Mouse (Mus musculus) midbrain, embryonic 15.5 days (tissue): ENCODE results near the gene Grk5. TPM values are rescaled to one million over a fixed set of nuclear protein-coding genes. Genes with fewer than 3 reads are reported as not detected.
A peak's percentile ranks its signal among the peaks of the same experiment; 100 is the strongest.
"Not testable (repeated sequence)": the region's sequence is repeated elsewhere in the genome, so short reads cannot be mapped to it uniquely, and the experiment has no call there.

Experiments used
- ATAC-seq: fragments of 200-750 bp; cut with Nextera tagmentation; replicated peaks from 2 replicates; pipeline ENCODE4 v1.8.0; 2017; ENCODE audit warnings: moderate TSS enrichment
- H3K27ac ChIP-seq: fragments of 300-500 bp; sonication (generic); 2 replicates; pipeline ENCODE4 v1.5.1; 2015; ENCODE audit warnings: mild to moderate bottlenecking, inconsistent platforms
- H3K27me3 ChIP-seq: fragments of 300-500 bp; sonication (generic); replicated peaks from 2 replicates; pipeline ENCODE4 v1.6.1; 2015; ENCODE audit warnings: inconsistent platforms
- H3K36me3 ChIP-seq: fragments of 300-500 bp; sonication (generic); replicated peaks from 2 replicates; pipeline ENCODE4 v1.6.1; 2015; ENCODE audit warnings: inconsistent platforms
- H3K4me1 ChIP-seq: fragments of 300-500 bp; sonication (generic); 2 replicates; pipeline ENCODE4 v1.6.1; 2015; ENCODE audit warnings: inconsistent platforms
- H3K4me2 ChIP-seq: fragments of 300-500 bp; sonication (generic); 2 replicates; pipeline ENCODE4 v1.6.1; 2015; ENCODE audit warnings: inconsistent platforms, mild to moderate bottlenecking, moderate library complexity
- H3K4me3 ChIP-seq: fragments of 300-500 bp; sonication (generic); 2 replicates; pipeline ENCODE4 v1.5.1; 2015; ENCODE audit warnings: mild to moderate bottlenecking, inconsistent platforms
- H3K9ac ChIP-seq: fragments of 300-500 bp; sonication (generic); 2 replicates; pipeline ENCODE4 v1.6.1; 2015; ENCODE audit warnings: mild to moderate bottlenecking, inconsistent platforms
- H3K9me3 ChIP-seq: fragments of 300-500 bp; sonication (generic); 2 replicates; pipeline ENCODE4 v1.6.1; 2016; ENCODE audit warnings: inconsistent platforms
- WGBS: fragments of 180-500 bp; shearing (Covaris S2); methylation state at CpG from one replicate; pipeline ENCODE4 v1.1.7; 2015; ENCODE audit warnings: mixed read lengths; 5-methylcytosine and 5-hydroxymethylcytosine counted together
- polyA plus RNA-seq: library from polyadenylated mRNA; unstranded; fragments of >200 nt; fragmentation: Nextera tagmentation; extraction: Ambion mirVana; gene quantifications from 2 replicates; pipeline ENCODE4 v1.2.1, GENCODE M21; 2015

Gene Grk5
- polyA plus RNA-seq, 1 experiment from 2014 or later, result 2.5 TPM

DNA sequence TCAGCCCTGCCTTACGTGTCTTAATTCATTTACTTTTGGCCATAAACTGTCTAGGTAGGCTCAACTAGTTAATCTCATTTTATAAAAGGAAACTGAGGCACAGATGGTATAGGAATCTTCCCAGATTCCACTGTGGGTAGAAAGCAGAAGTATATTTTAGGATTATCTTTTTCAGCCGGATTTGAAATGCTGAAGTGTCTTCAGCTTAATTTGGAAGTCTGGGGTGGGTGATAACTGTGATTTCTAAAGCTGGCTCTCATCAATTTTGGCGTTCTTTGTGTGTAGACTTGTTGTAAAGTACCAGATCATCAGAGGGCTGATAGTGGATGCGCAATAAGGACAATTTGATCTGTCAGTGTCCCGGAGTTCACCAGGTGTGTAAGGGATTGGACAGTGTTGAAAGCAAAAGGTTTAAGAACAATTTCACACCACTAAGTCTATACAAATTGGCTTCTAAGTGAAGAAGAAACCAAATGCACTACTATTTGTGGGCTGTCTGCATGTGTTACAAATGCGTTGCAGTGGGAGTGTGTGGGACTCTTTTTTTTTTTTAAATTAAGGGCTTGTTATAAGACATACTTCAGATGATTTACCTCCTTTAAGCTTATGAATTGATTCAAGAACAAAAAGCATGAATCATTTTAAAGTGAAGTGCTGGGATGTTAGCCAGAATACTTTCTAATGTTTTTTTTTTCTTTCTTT, 27.5 kb downstream of the Grk5 start:
- Histone ChIP-seq H3K27me3 (no peaks in the 10 kb centered on the region), H3K4me1 (no peaks in the 10 kb centered on the region), H3K4me3 (no peak overlapping the region), H3K9me3 (no peaks in the 10 kb centered on the region), H3K9ac (no peak overlapping the region), H3K36me3 (no peaks in the 10 kb centered on the region), H3K4me2 (no peak overlapping the region), H3K27ac (no peak overlapping the region)
- 90% methylated on average over 6 of the region's 6 CpGs for WGBS
- ATAC-seq, result no peak

DNA sequence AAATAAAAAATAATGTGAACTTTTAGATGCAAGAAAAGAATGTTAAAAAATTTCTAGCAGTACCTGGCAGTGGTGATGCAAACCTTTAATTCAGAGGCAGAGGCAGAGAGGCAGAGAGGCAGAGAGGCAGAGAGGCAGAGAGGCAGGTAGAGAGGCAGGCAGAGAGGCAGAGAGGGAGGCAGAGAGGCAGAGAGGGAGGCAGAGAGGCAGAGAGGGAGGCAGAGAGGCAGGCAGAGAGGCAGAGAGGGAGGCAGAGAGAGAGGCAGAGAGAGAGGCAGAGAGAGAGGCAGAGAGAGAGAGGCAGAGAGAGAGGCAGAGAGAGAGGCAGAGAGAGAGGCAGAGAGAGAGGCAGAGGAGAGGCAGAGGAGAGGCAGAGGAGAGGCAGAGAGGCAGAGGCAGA, 35.0 kb downstream of the Grk5 start:
- not testable (repeated sequence) for ATAC-seq, H3K9ac ChIP-seq, H3K9me3 ChIP-seq, H3K27ac ChIP-seq, H3K4me3 ChIP-seq, H3K36me3 ChIP-seq, H3K4me1 ChIP-seq, H3K27me3 ChIP-seq, H3K4me2 ChIP-seq

DNA sequence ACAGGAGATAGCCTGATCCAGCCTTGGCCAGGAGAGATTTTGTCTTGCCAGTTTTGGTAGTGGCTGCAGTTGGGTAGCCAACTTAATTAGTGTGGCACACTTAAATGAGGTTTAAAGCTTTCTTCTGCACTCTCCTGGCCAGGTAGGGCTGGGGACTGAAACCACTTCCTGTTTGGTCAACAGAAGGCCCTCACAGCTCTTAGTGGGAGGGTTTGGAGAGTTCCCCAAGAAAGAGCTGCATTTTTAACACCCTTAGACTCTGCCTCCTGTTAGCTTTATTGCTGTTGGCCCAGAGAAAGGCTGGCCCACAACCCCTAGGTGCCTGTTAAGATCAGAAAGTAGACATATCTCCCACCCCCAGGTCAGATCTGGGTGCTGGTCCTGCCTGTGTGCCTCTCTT, 45.5 kb downstream of the Grk5 start:
- no peaks in the 10 kb centered on the region for H3K27me3 ChIP-seq
- H3K4me3 ChIP-seq, result no peak overlapping the region
- H3K36me3 ChIP-seq, result no peaks in the 10 kb centered on the region
- no peak overlapping the region for H3K9ac ChIP-seq
- H3K9me3 ChIP-seq, result no peaks in the 10 kb centered on the region
- H3K4me1 ChIP-seq, result no peaks in the 10 kb centered on the region
- ATAC-seq, result no peak
- no peak overlapping the region for H3K27ac ChIP-seq
- H3K4me2 ChIP-seq, result no peak overlapping the region

DNA sequence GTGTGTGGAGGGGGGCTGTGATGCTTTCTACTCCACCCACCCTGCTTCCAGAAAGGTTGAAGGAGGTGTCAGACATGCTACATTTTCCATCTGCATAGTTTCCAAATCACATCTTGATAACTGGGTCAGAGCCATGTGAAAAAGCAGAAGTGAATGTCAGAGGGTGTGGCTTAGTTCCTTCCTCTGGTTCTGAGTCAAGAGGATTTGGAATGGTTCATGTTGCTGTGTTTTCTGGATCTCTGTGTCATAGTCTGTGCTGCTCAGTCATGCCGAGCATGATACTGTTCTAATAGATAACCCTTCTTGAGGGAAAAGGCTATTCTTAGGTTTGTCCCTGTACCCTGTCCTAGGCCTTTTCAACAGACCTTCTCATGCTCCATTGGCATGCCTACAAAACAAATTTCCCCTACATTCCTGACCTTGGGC, 50.4 kb downstream of the Grk5 start:
- Histone ChIP-seq H3K27me3 (no peaks in the 10 kb centered on the region), H3K9ac (no peak overlapping the region), H3K4me2 (no peak overlapping the region), H3K9me3 (no peaks in the 10 kb centered on the region), H3K36me3 (no peaks in the 10 kb centered on the region), H3K27ac (no peak overlapping the region), H3K4me1 (no peaks in the 10 kb centered on the region), H3K4me3 (no peak overlapping the region)
- no peak for ATAC-seq
- 69% methylated on average over 1 of the region's 1 CpGs for WGBS

DNA sequence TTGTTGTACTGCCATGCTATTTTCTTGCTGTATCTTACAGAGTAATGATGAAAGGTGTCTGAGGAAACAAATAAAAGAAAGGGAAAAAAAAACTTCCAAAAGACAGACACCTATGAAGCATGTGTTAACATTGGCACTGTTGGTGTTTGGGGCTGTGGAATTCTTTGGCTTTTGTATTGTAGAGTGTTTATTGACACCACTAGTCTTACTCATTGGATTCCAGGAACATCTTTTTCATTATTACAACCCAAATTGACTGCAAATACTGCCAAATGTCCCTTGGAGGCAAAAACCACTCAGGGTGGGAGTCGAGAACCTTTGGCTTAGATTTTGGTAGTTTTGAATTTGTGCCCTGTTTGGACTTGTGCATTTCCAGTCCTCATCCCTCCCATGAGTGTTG, 51.3 kb downstream of the Grk5 start:
- no peaks in the 10 kb centered on the region for H3K36me3 ChIP-seq
- H3K9me3 ChIP-seq, result no peaks in the 10 kb centered on the region
- no peak overlapping the region for H3K27ac ChIP-seq
- H3K4me3 ChIP-seq, result no peak overlapping the region
- H3K9ac ChIP-seq, result no peak overlapping the region
- H3K27me3 ChIP-seq, result no peaks in the 10 kb centered on the region
- H3K4me1 ChIP-seq, result no peaks in the 10 kb centered on the region
- 100% methylated on average over 1 of the region's 1 CpGs for WGBS
- H3K4me2 ChIP-seq, result no peak overlapping the region
- ATAC-seq, result no peak

DNA sequence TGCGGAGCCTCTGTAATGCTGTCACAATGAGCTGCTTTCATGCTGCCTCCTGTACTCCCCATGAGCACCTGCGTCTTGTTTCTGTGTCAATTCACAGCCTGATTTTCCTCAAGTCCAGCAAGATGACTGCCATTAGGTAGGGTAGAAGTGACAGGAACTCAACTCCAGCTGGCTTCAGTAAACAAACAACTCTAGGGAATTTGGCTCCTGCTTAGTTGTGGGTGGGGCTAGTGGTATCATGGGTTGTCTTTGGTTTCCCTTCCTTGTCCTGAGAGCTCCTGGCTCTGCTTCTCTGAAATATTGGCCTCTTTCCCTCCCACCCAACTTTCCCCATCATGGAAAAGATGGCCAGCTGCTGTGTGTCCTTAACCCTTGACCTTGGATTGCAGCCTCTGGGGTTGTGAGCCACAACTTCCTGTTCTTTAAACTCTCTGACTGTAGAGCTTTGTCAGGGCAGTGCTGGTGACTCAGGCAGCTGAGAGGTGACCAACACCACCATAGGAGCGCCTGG, 56.3 kb downstream of the Grk5 start:
- Histone ChIP-seq H3K9me3 (no peaks in the 10 kb centered on the region), H3K4me3 (no peak overlapping the region), H3K27me3 (no peaks in the 10 kb centered on the region), H3K36me3 (no peaks in the 10 kb centered on the region), H3K27ac (peak overlapping the region; percentile 11; the same call in 1 of the 2 replicates), H3K9ac (no peak overlapping the region), H3K4me2 (no peak overlapping the region), H3K4me1 (no peaks in the 10 kb centered on the region)
- no peak for ATAC-seq
- WGBS, result 57% methylated on average over 3 of the region's 3 CpGs

DNA sequence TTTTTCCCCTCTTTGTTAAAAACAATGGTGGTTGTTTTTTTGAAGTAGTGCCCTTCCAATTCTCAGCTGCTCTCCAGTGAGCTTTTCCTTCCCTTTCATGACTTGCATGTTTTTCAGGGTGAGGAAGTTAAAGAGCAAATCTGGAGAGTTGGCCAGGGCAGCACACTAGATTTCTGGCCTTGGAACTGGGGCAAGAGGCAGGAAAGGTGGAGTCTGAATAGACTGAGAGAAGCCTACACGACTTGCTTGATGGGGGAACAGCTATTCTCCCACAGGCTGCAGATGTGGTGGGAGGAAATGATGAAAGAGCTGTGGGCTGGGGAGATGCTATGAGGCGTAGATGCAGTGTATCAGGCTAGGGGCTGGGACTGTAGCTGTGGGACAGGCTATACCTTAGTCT, 57.1 kb downstream of the Grk5 start:
- Histone ChIP-seq H3K27ac (no peak overlapping the region), H3K9ac (no peak overlapping the region), H3K4me3 (no peak overlapping the region), H3K9me3 (no peaks in the 10 kb centered on the region), H3K4me2 (no peak overlapping the region), H3K27me3 (no peaks in the 10 kb centered on the region), H3K4me1 (no peaks in the 10 kb centered on the region), H3K36me3 (no peaks in the 10 kb centered on the region)
- 72% methylated on average over 2 of the region's 2 CpGs for WGBS
- no peak for ATAC-seq

DNA sequence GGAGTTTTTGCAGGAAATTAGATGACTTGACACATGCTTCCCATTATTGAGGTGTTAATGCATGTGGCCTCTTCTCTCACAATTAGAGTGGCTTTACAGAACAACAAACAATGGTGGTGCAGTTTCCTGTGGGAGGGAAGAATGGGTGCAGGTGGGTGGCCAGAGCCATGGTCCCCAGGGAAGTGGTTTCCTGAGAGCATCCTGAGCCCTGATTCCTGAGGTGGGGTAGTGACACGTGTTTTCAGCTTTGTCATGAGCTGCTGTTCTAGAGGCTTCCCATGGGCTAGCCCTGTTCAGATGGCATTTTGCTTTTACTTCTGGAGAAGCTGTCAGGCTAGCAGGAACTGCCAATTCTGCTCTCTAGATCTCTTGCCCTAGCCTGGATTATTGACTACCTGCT, 59.4 kb downstream of the Grk5 start:
- Histone ChIP-seq H3K27ac (no peak overlapping the region), H3K4me3 (no peak overlapping the region), H3K36me3 (no peaks in the 10 kb centered on the region), H3K4me1 (no peaks in the 10 kb centered on the region), H3K9me3 (no peaks in the 10 kb centered on the region), H3K27me3 (no peaks in the 10 kb centered on the region), H3K4me2 (no peak overlapping the region), H3K9ac (no peak overlapping the region)
- ATAC-seq, result no peak
- WGBS, result 15% methylated on average over 1 of the region's 1 CpGs

DNA sequence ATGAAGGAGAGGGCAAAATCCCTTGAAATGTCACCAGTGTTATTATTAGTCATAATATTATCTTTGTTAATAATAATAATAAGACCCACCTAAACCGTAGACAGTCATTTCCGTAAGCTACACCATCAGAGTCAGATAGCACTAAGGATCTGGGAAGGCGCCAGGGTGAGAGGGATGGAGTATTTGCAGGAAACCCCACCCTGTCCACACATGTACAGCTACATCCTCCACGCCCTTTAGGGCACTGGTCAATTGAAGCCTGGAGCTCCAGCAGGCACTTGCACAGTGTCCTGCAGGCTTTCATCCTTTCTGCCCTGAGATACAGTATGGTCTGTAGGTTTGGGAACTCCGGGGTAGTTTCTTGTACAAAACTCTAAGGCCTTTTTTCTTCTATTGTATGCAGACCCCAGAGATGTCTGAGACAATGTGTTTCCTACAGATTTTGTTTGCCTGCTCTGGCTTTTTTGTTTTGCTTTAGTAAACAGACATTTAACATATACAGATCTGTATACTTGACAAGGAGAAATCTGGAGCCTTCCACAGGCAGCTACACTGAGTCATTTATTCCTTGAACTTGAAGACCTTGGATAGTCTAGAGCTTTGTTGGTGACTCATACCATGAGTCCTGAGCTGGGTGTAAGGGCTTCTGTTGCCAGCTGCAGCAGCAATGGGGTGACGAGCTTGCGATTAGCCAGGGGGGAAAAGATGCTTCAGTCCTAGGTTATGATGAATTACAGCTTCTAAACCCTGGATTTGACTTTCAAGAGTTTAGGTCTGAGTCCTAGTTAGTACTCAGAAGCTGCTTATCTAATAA, 60.7 kb downstream of the Grk5 start:
- H3K36me3 ChIP-seq, result no peaks in the 10 kb centered on the region
- no peaks in the 10 kb centered on the region for H3K27me3 ChIP-seq
- H3K4me2 ChIP-seq, result no peak overlapping the region
- H3K9me3 ChIP-seq, result no peaks in the 10 kb centered on the region
- no peak overlapping the region for H3K27ac ChIP-seq
- no peak for ATAC-seq
- H3K9ac ChIP-seq, result no peak overlapping the region
- H3K4me3 ChIP-seq, result no peak overlapping the region
- WGBS, result 87% methylated on average over 7 of the region's 7 CpGs
- no peaks in the 10 kb centered on the region for H3K4me1 ChIP-seq

DNA sequence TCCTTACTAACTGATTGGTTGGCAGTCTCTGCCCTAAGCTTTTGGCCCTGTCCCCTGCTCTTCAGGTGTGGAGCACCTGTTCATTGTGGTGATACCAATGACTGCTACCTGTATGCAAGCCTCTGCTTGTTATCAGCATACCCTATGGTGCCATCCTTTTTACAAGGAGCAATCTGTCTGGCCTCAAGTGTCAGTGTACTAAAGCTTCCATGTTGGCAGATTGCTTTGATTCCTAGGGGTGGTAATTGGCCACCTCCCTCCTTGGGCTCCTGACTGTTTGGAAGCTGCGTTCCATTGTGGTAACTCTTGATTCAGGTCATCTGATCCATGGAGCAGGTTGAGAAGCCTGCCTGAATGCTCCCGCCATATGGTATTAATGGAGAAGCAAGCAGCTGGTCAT, 65.6 kb downstream of the Grk5 start:
- no peak overlapping the region for H3K4me3 ChIP-seq
- H3K4me2 ChIP-seq, result no peak overlapping the region
- no peak overlapping the region for H3K27ac ChIP-seq
- H3K9ac ChIP-seq, result no peak overlapping the region
- H3K27me3 ChIP-seq, result no peaks in the 10 kb centered on the region
- H3K36me3 ChIP-seq, result no peaks in the 10 kb centered on the region
- WGBS, result 91% methylated on average over 2 of the region's 2 CpGs
- H3K4me1 ChIP-seq, result no peaks in the 10 kb centered on the region
- ATAC-seq, result no peak
- no peaks in the 10 kb centered on the region for H3K9me3 ChIP-seq

DNA sequence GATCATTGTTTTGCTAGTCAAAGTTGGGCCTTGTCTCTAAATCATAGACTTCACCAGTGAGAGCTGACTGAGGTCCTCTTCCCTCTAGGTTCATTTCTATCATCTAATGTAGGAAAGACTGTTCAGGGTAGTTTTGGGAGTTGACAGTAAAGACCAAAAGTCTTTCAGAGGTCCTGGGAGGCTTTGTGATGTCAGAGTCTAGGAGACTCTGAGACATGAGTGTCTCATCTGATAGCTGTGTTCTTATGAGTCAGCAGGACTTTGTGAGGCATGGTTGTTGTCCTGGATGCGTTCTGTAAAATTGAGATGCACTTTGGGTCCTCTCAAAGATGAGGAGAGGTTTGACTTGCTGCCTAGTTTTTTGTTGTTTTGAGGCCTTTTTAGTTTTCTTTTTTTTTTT, 66.2 kb downstream of the Grk5 start:
- no peaks in the 10 kb centered on the region for H3K36me3 ChIP-seq
- no peak overlapping the region for H3K9ac ChIP-seq
- no peaks in the 10 kb centered on the region for H3K4me1 ChIP-seq
- no peaks in the 10 kb centered on the region for H3K9me3 ChIP-seq
- no peak overlapping the region for H3K27ac ChIP-seq
- H3K4me3 ChIP-seq, result no peak overlapping the region
- H3K27me3 ChIP-seq, result no peaks in the 10 kb centered on the region
- H3K4me2 ChIP-seq, result no peak overlapping the region
- WGBS, result 87% methylated on average over 1 of the region's 1 CpGs
- no peak for ATAC-seq

DNA sequence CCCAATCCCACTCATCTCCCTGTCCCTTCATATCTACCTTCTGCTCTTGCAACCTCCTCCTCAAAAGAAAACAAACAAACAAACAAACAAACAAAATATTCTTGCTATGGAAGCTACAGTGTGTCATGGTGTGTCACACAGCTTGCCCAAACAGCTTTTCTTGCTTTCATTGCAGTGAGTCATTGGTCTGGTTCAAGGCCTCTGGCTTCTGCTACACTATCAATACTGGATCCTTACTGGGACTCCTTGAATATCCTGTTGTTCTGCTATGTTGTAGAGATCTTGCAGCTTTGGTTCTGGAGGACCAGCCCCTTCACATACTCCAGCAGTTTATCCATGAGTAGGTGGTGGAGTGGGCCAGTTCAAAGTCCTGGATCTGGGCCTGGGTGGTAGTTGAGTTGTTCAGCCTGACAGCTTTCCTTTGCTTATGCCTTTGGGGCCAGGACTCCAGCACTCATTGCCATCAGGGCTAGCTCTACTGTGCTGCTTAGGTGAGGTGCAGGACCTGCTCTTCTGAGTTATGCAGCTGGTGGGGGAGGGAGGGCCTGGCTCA, 66.7 kb downstream of the Grk5 start:
- Histone ChIP-seq H3K27me3 (no peaks in the 10 kb centered on the region), H3K9ac (no peak overlapping the region), H3K36me3 (no peaks in the 10 kb centered on the region), H3K9me3 (no peaks in the 10 kb centered on the region), H3K27ac (no peak overlapping the region), H3K4me2 (no peak overlapping the region), H3K4me3 (no peak overlapping the region), H3K4me1 (no peaks in the 10 kb centered on the region)
- no peak for ATAC-seq
